Mouse (Mus musculus) liver, embryonic 14.5 days (tissue): ENCODE measurements around the gene Itm2a. TPM values are rescaled to one million over a fixed set of nuclear protein-coding genes. Genes with fewer than 3 reads are reported as not detected.

ENCODE experiments used
- ATAC-seq: fragments of 200-750 bp; cut with Nextera tagmentation; 2 replicates; pipeline ENCODE4 v1.8.0; 2017; ENCODE audit warnings: moderate number of reproducible peaks, mild to moderate bottlenecking, moderate library complexity; ENCODE audit not compliant: insufficient read depth
- DNase-seq, 3 experiments: peaks; one replicate each; pipeline ENCODE4 v3.0.0-alpha.2; 2012 to 2013; ENCODE audit warnings: low read depth in 3 of 3, low spot score in 3 of 3
- H3K27ac ChIP-seq: fragments of 300-500 bp; sonication (generic); 2 replicates; pipeline ENCODE4 v1.5.1; 2014; ENCODE audit warnings: moderate library complexity, mild to moderate bottlenecking, control low read depth, inconsistent platforms
- H3K27me3 ChIP-seq: fragments of 300-500 bp; sonication (generic); 2 replicates; pipeline ENCODE4 v1.6.1; 2014; ENCODE audit warnings: mild to moderate bottlenecking, low read length, moderate library complexity; ENCODE audit not compliant: control insufficient read depth, insufficient read depth
- H3K36me3 ChIP-seq: fragments of 300-500 bp; sonication (generic); replicated peaks from 2 replicates; pipeline ENCODE4 v1.6.1; 2014; ENCODE audit warnings: low read depth; ENCODE audit not compliant: control insufficient read depth, insufficient read depth
- H3K4me1 ChIP-seq, 2 experiments: fragments of 200-500 bp in 1 of 2; fragments of 300-500 bp in 1 of 2; sonication (generic) in 1 of 2; replicated peaks; 2 replicates each; pipeline ENCODE4 v1.6.1; 2012 to 2014; ENCODE audit warnings: antibody characterized with exemption in 1 of 2, inconsistent platforms in 1 of 2, low read length in 1 of 2; ENCODE audit not compliant: control insufficient read depth in 2 of 2, insufficient read depth in 2 of 2
- H3K4me2 ChIP-seq: fragments of 300-500 bp; sonication (generic); 2 replicates; pipeline ENCODE4 v1.6.1; 2014; ENCODE audit warnings: low read depth, mild to moderate bottlenecking, control low read depth, moderate library complexity
- H3K4me3 ChIP-seq, 2 experiments: fragments of 200-500 bp in 1 of 2; fragments of 300-500 bp in 1 of 2; sonication (generic) in 1 of 2; 2 replicates each; pipeline ENCODE4 v1.5.1; 2012 to 2014; ENCODE audit warnings: low read depth in 2 of 2, low read length in 2 of 2, mild to moderate bottlenecking in 2 of 2, control low read depth in 1 of 2, inconsistent platforms in 1 of 2, moderate library complexity in 1 of 2; ENCODE audit not compliant: insufficient read depth in 1 of 2
- H3K9ac ChIP-seq: fragments of 300-500 bp; sonication (generic); replicated peaks from 2 replicates; pipeline ENCODE4 v1.6.1; 2014; ENCODE audit warnings: mild to moderate bottlenecking, control low read depth, moderate library complexity
- H3K9me3 ChIP-seq: fragments of 300-500 bp; sonication (generic); 2 replicates; pipeline ENCODE4 v1.6.1; 2016; ENCODE audit warnings: low read length, mixed read lengths; ENCODE audit not compliant: control insufficient read depth
- CTCF ChIP-seq: IDR thresholded peaks from 2 replicates; pipeline ENCODE4 v1.5.1; 2016; ENCODE audit warnings: antibody characterized with exemption, low read depth, control low read depth
- EP300 ChIP-seq: IDR thresholded peaks from 2 replicates; pipeline ENCODE4 v1.6.1; 2016; ENCODE audit warnings: antibody characterized with exemption, low read depth
- WGBS: fragments of 180-500 bp; shearing (Covaris S2); extraction: QIAGEN DNeasy Blood & Tissue Kit; methylation state at CpG from one replicate; pipeline ENCODE4 v1.1.7; 2014; ENCODE audit not compliant: insufficient replicate concordance; 5-methylcytosine and 5-hydroxymethylcytosine counted together
- polyA plus RNA-seq, 2 experiments: library from polyadenylated mRNA; depleted of rRNA in 1 of 2; stranded (reverse) in 1 of 2; unstranded in 1 of 2; fragments of >200 nt; fragmentation: Nextera tagmentation in 1 of 2; extraction: Ambion mirVana in 1 of 2; gene quantifications; 2 replicates each; pipeline versions ENCODE4 v1.2.1 to v1.2.3; 2012 to 2014

Gene Itm2a
- polyA plus RNA-seq, 2 experiments, result 55.4 to 145 TPM

- peak overlapping the region; percentile 51 to 63 for H3K4me3 ChIP-seq
- no peak overlapping the region; the same call in 1 of the 2 replicates for H3K9ac ChIP-seq
- no peaks in the 10 kb centered on the region for H3K36me3 ChIP-seq
- H3K27me3 ChIP-seq, result no peaks in the 10 kb centered on the region
- no peak for DNase-seq
- H3K4me2 ChIP-seq, result peak overlapping the region; percentile 63
- no peak overlapping the region for H3K27ac ChIP-seq
- no peak for ATAC-seq
- 18% methylated on average over 18 of the region's 18 CpGs for WGBS
- H3K4me1 ChIP-seq, result no peaks in the 10 kb centered on the region
- no peaks in the 10 kb centered on the region for H3K9me3 ChIP-seq
- TF ChIP-seq EP300 (no peak), CTCF (no peak)
Observed at GRCm38 (mm10) chrX:107402481-107402880, 695 bp downstream of the Itm2a start.

GRCm38 (mm10) chrX:107399087-107399486, 4.1 kb downstream of the Itm2a start:
- Histone ChIP-seq H3K4me1 (no peaks in the 10 kb centered on the region), H3K9me3 (no peaks in the 10 kb centered on the region), H3K4me3 (no peak overlapping the region), H3K27ac (no peak overlapping the region), H3K9ac (no peak overlapping the region), H3K36me3 (no peaks in the 10 kb centered on the region), H3K27me3 (no peaks in the 10 kb centered on the region), H3K4me2 (no peak overlapping the region)
- DNase-seq (no peak), ATAC-seq (no peak)
- WGBS, result 69% methylated on average over 8 of the region's 8 CpGs
- no peak for TF ChIP-seq EP300
- TF ChIP-seq CTCF, result no peak

- no peaks in the 10 kb centered on the region for H3K9me3 ChIP-seq
- H3K36me3 ChIP-seq, result no peaks in the 10 kb centered on the region
- no peaks in the 10 kb centered on the region for H3K27me3 ChIP-seq
- ATAC-seq, result no peak
- TF ChIP-seq EP300, result no peak
- TF ChIP-seq CTCF, result no peak
- no peak overlapping the region for H3K27ac ChIP-seq
- DNase-seq, result no peak
- H3K4me1 ChIP-seq, result no peaks in the 10 kb centered on the region
- no peak overlapping the region for H3K4me3 ChIP-seq
- no peak overlapping the region for H3K4me2 ChIP-seq
- H3K9ac ChIP-seq, result no peak overlapping the region
- 32% methylated on average over 3 of the region's 3 CpGs for WGBS
Observed at GRCm38 (mm10) chrX:107393256-107393655, 9.9 kb downstream of the Itm2a start.

- Histone ChIP-seq H3K4me3 (no peak overlapping the region), H3K4me1 (no peaks in the 10 kb centered on the region), H3K4me2 (no peak overlapping the region), H3K27me3 (no peaks in the 10 kb centered on the region), H3K9ac (no peak overlapping the region), H3K9me3 (no peaks in the 10 kb centered on the region), H3K27ac (no peak overlapping the region), H3K36me3 (no peaks in the 10 kb centered on the region)
- DNase-seq (no peak), ATAC-seq (no peak)
- TF ChIP-seq EP300, result no peak
- TF ChIP-seq CTCF, result no peak
- 43% methylated on average over 1 of the region's 1 CpGs for WGBS
Observed at GRCm38 (mm10) chrX:107375329-107375728, 27.8 kb downstream of the Itm2a start.

Other genes starting within 250 kb of the Itm2a start
- gene Gpr174, start 147.5 kb downstream of the Itm2a start, polyA plus RNA-seq (2012; rRNA removed), result 0.03 and 0.08 TPM in 2 replicates
- 0.04 TPM in 2 replicates for gene Gpr174, start 147.5 kb downstream of the Itm2a start, polyA plus RNA-seq (2014; fragmentation: Nextera tagmentation; extraction: Ambion mirVana)